Comparison of ENCODE assay signal across 8 mouse cellular contexts in the genomic region with DNA sequence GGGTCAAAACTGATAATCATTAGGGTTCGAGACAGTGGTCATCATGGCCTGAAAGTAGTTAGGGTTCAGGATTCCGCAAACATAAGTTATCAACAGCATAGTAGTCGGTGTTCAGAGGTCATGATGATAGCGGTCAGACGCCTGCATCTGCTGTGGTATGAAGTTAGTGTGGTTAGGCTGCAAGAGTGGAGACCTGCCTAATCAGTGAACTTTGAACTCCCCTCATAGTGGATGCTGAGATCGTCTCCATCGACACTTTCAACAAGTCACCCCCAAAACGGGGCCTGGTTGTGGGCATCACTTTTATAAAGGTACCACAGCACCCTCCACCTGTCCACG. TPM values are rescaled to one million over a fixed set of nuclear protein-coding genes. Genes with fewer than 3 reads are reported as not detected.
A peak's percentile ranks its signal among the peaks of the same experiment; 100 is the strongest.
DNase-seq lines count a peak whose midpoint lies in the region; ATAC-seq and TF ChIP-seq lines count a peak whose summit lies in the region.

No protein-coding gene starts in this region.

- ATAC-seq in forebrain, embryonic 12.5 days (ENCODE audit: low FRiP score) = peak; percentile 49; the same call in 1 of the 2 replicates
- ATAC-seq in liver, embryonic 13.5 days (ENCODE audit: low read depth) = no peak

- H3K27ac ChIP-seq in heart, embryonic 10.5 days = peak overlapping the region; percentile 97
- no peak overlapping the region for H3K27ac ChIP-seq in forebrain, embryonic 12.5 days
- no peak overlapping the region for H3K27ac ChIP-seq in liver, embryonic 13.5 days

- peak overlapping the region; percentile 57 for H3K4me2 ChIP-seq in forebrain, embryonic 12.5 days
- peak overlapping the region; percentile 73 for H3K4me2 ChIP-seq in liver, embryonic 13.5 days

- WGBS in heart, embryonic 10.5 days = 43% methylated on average over 9 of the region's 9 CpGs
- 50% methylated on average over 9 of the region's 9 CpGs for WGBS in forebrain, embryonic 12.5 days
- 41% methylated on average over 9 of the region's 9 CpGs for WGBS in liver, embryonic 13.5 days (ENCODE audit: insufficient replicate concordance)

- peaks cover 41% of the 10 kb centered on the region for H3K36me3 ChIP-seq in heart, embryonic 10.5 days
- H3K36me3 ChIP-seq in C2C12 (ENCODE audit: control insufficient read depth, insufficient read depth) = peaks cover 5% of the 10 kb centered on the region
- H3K36me3 ChIP-seq in forebrain, embryonic 12.5 days (replicated peaks) = peaks cover 33% of the 10 kb centered on the region
- H3K36me3 ChIP-seq in liver, embryonic 13.5 days = peaks cover 30% of the 10 kb centered on the region

- peak overlapping the region; percentile 43 for H3ac ChIP-seq in C2C12 (ENCODE audit: control insufficient read depth, insufficient read length, low read depth)

- intact Hi-C loops in heart, postnatal 10 days (cut with DNase I) = no loop called here

- H3K79me2 ChIP-seq in C2C12 (ENCODE audit: control insufficient read depth, insufficient read depth) = no peaks in the 10 kb centered on the region

- H3K79me3 ChIP-seq in C2C12 (ENCODE audit: low read depth) = no peaks in the 10 kb centered on the region

- DNase-seq in heart, embryonic 10.5 days (ENCODE audit: low spot score) = no peak
- DNase-seq in heart, postnatal 10 days = no peak
- DNase-seq in liver, embryonic 13.5 days = no peak
- no peak for DNase-seq in retina, postnatal 1 day
- no peak for DNase-seq in right cerebral cortex, postnatal 10 days (ENCODE audit: low spot score in 2 of 2)
- DNase-seq in cerebellum, postnatal 4 days (ENCODE audit: low spot score in 2 of 2) = no peak

- H3K4me1 ChIP-seq in heart, embryonic 10.5 days = peaks cover 8% of the 10 kb centered on the region
- peaks cover 14% of the 10 kb centered on the region for H3K4me1 ChIP-seq in forebrain, embryonic 12.5 days
- H3K4me1 ChIP-seq in liver, embryonic 13.5 days (replicated peaks) = peaks cover 15% of the 10 kb centered on the region

- H3K9me3 ChIP-seq in heart, embryonic 10.5 days = no peaks in the 10 kb centered on the region
- no peaks in the 10 kb centered on the region for H3K9me3 ChIP-seq in forebrain, embryonic 12.5 days
- H3K9me3 ChIP-seq in liver, embryonic 13.5 days (replicated peaks) = no peaks in the 10 kb centered on the region

- no peaks in the 10 kb centered on the region for H3K27me3 ChIP-seq in heart, embryonic 10.5 days (ENCODE audit: insufficient read depth, poor library complexity, severe bottlenecking)
- no peaks in the 10 kb centered on the region for H3K27me3 ChIP-seq in C2C12 (ENCODE audit: control insufficient read depth, insufficient read depth, insufficient read length)
- no peaks in the 10 kb centered on the region for H3K27me3 ChIP-seq in forebrain, embryonic 12.5 days
- H3K27me3 ChIP-seq in liver, embryonic 13.5 days = no peaks in the 10 kb centered on the region

- H3K9ac ChIP-seq in forebrain, embryonic 12.5 days = peak overlapping the region; percentile 17; the same call in 1 of the 2 replicates
- peak overlapping the region; percentile 81 for H3K9ac ChIP-seq in liver, embryonic 13.5 days

- peak overlapping the region; percentile 85 for H3K4me3 ChIP-seq in heart, embryonic 10.5 days
- peak overlapping the region; percentile 44 for H3K4me3 ChIP-seq in C2C12 (ENCODE audit: insufficient read depth, poor library complexity, severe bottlenecking)
- peak overlapping the region; percentile 69 for H3K4me3 ChIP-seq in forebrain, embryonic 12.5 days (replicated peaks)
- H3K4me3 ChIP-seq in liver, embryonic 13.5 days (replicated peaks) = peak overlapping the region; percentile 80

- TF ChIP-seq CTCF in C2C12 (IDR thresholded peaks at IDR 0.05; ENCODE audit: control insufficient read depth, insufficient read depth, insufficient read length) = no peak

TF ChIP-seq in C2C12, 6 proteins besides CTCF, POLR2A, EP300 and RAD21:
- TF ChIP-seq MYOD1 (IDR thresholded peaks at IDR 0.05; ENCODE audit: control insufficient read depth, insufficient read length, low read depth) = no peak
- TF ChIP-seq FOSL1 (IDR thresholded peaks at IDR 0.05; ENCODE audit: insufficient read depth, low read length, poor library complexity, severe bottlenecking) = no peak
- TF ChIP-seq CEBPB (IDR thresholded peaks at IDR 0.05; ENCODE audit: low read depth) = no peak
TF ChIP-seq in C2C12: peak in this region for 0.

RNA-seq across cellular contexts. Expression of a gene that starts 0.5 kb away (rescaled TPM):
- 31.6 and 34.9 TPM in 2 replicates for polyA plus RNA-seq in heart, embryonic 10.5 days (2016; fragmentation: Nextera tagmentation; extraction: Ambion mirVana)
- total RNA-seq in heart, postnatal 10 days (2021) = 10 to 100 TPM; 24.1 to 27.7 TPM
- 13.1 TPM for polyA plus RNA-seq in C2C12 (2012; fragmentation: generic; extraction: Trizol)
- polyA plus RNA-seq in forebrain, embryonic 12.5 days (2016; fragmentation: Nextera tagmentation; extraction: Ambion mirVana) = 24.6 and 29.4 TPM in 2 replicates
- 11.1 and 11.5 TPM in 2 replicates for polyA plus RNA-seq in liver, embryonic 13.5 days (2015; fragmentation: Nextera tagmentation; extraction: Ambion mirVana)

RNA-seq across cellular contexts. Expression of a gene that starts 9.4 kb away (rescaled TPM):
- 0.24 and 0.28 TPM in 2 replicates for polyA plus RNA-seq in heart, embryonic 10.5 days (2016; fragmentation: Nextera tagmentation; extraction: Ambion mirVana)
- 1 to 10 TPM; 1.3 to 1.4 TPM for total RNA-seq in heart, postnatal 10 days (2021)
- 0.02 TPM for polyA plus RNA-seq in C2C12 (2012; fragmentation: generic; extraction: Trizol)
- polyA plus RNA-seq in forebrain, embryonic 12.5 days (2016; fragmentation: Nextera tagmentation; extraction: Ambion mirVana) = 0.49 and 0.66 TPM in 2 replicates
- polyA plus RNA-seq in liver, embryonic 13.5 days (2015; fragmentation: Nextera tagmentation; extraction: Ambion mirVana) = not detected in 2 replicates

RNA-seq across cellular contexts. Expression of a gene that starts 22.0 kb away (rescaled TPM):
- 182 and 196 TPM in 2 replicates for polyA plus RNA-seq in heart, embryonic 10.5 days (2016; fragmentation: Nextera tagmentation; extraction: Ambion mirVana)
- total RNA-seq in heart, postnatal 10 days (2021) = 100 to 1,000 TPM in 1 of 2 experiments, 10 to 100 TPM in 1; 93.2 to 100 TPM
- 138 TPM for polyA plus RNA-seq in C2C12 (2012; fragmentation: generic; extraction: Trizol)
- polyA plus RNA-seq in forebrain, embryonic 12.5 days (2016; fragmentation: Nextera tagmentation; extraction: Ambion mirVana) = 150 and 156 TPM in 2 replicates
- polyA plus RNA-seq in liver, embryonic 13.5 days (2015; fragmentation: Nextera tagmentation; extraction: Ambion mirVana) = 159 and 165 TPM in 2 replicates

RNA-seq across cellular contexts. Expression of a gene that starts 54.7 kb away (rescaled TPM):
- 22.5 and 41.8 TPM in 2 replicates for polyA plus RNA-seq in heart, embryonic 10.5 days (2016; fragmentation: Nextera tagmentation; extraction: Ambion mirVana)
- total RNA-seq in heart, postnatal 10 days (2021) = 1 to 10 TPM; 6.1 to 6.5 TPM
- polyA plus RNA-seq in C2C12 (2012; fragmentation: generic; extraction: Trizol) = 4.5 TPM
- polyA plus RNA-seq in forebrain, embryonic 12.5 days (2016; fragmentation: Nextera tagmentation; extraction: Ambion mirVana) = 91.2 and 94.9 TPM in 2 replicates
- polyA plus RNA-seq in liver, embryonic 13.5 days (2015; fragmentation: Nextera tagmentation; extraction: Ambion mirVana) = 2.1 and 2.3 TPM in 2 replicates

RNA-seq across cellular contexts. Expression of a gene that starts 58.6 kb away (rescaled TPM):
- not detected in 2 replicates for polyA plus RNA-seq in heart, embryonic 10.5 days (2016; fragmentation: Nextera tagmentation; extraction: Ambion mirVana)
- not detected for total RNA-seq in heart, postnatal 10 days (2021)
- polyA plus RNA-seq in C2C12 (2012; fragmentation: generic; extraction: Trizol) = not detected
- polyA plus RNA-seq in forebrain, embryonic 12.5 days (2016; fragmentation: Nextera tagmentation; extraction: Ambion mirVana) = not detected in 2 replicates
- polyA plus RNA-seq in liver, embryonic 13.5 days (2015; fragmentation: Nextera tagmentation; extraction: Ambion mirVana) = 0.02 TPM in 1 of 2 replicates, not detected in the other
